Mouse (Mus musculus): ENCODE results near the gene Cdk20. TPM values are rescaled to one million over a fixed set of nuclear protein-coding genes. Genes with fewer than 3 reads are reported as not detected.
"Not testable (repeated sequence)": the region's sequence is repeated elsewhere in the genome, so short reads cannot be mapped to it uniquely, and the experiment has no call there.

Gene Cdk20
- polyA plus RNA-seq, 1 experiment, result 7.0 TPM

- no peaks in the 10 kb centered on the region for H3K4me1 ChIP-seq (ENCODE audit: control insufficient read depth, insufficient read depth, low read length)
- H3K27ac ChIP-seq (ENCODE audit: insufficient read depth, low read length), result no peak overlapping the region
- H3K4me3 ChIP-seq (ENCODE audit: insufficient read depth, low read length), result no peak overlapping the region
- TF ChIP-seq POLR2A (IDR thresholded peaks at IDR 0.05; ENCODE audit: low read depth, low read length) (no peak), CTCF (IDR thresholded peaks at IDR 0.05; ENCODE audit: borderline replicate concordance, insufficient read depth, low read length) (no peak)
These were observed 8.5 kb downstream of the Cdk20 start for GRCm38 (mm10) chr13:64440592-64440991.

- H3K27ac ChIP-seq (ENCODE audit: insufficient read depth, low read length), result no peak overlapping the region
- no peak overlapping the region for H3K4me3 ChIP-seq (ENCODE audit: insufficient read depth, low read length)
- TF ChIP-seq CTCF (IDR thresholded peaks at IDR 0.05; ENCODE audit: borderline replicate concordance, insufficient read depth, low read length) (no peak), POLR2A (IDR thresholded peaks at IDR 0.05; ENCODE audit: low read depth, low read length) (no peak)
- H3K4me1 ChIP-seq (ENCODE audit: control insufficient read depth, insufficient read depth, low read length), result no peaks in the 10 kb centered on the region
These were observed 11.3 kb downstream of the Cdk20 start for GRCm38 (mm10) chr13:64443263-64443894.

DNA sequence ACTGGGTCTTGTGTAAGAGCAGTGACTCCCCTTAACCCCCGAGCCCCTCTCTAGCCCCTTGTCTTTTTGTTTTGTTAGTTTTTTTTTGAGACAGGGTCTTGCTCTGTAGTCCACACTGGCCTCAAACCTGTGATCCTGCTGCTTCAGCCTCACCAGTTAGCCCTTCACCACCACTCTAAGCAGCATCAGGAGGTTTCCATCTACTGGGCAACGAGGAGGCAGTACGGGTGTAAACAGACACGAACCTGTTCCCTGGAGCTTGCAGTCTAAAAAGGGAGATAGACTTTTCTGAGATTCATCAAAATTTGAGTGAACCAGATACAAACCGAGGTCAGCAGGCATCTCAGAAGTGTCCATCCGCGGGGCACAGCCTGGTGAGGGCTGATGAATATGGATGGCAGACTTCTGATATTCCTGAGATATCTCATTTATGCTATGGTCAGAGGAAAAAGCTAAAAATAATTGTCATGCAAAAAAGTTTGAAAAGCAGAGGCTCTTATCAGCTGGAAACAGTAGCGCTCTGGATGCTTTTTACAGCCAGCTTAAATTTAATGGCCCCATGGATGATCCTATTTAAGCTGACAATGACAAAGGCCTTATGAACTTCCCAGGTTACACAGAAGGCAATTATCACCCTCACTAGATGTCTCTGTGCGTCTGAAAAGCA is 13.3 kb downstream of the Cdk20 start:
- no peaks in the 10 kb centered on the region for H3K4me1 ChIP-seq (ENCODE audit: control insufficient read depth, insufficient read depth, low read length)
- H3K4me3 ChIP-seq (ENCODE audit: insufficient read depth, low read length), result no peak overlapping the region
- H3K27ac ChIP-seq (ENCODE audit: insufficient read depth, low read length), result no peak overlapping the region
- TF ChIP-seq POLR2A (IDR thresholded peaks at IDR 0.05; ENCODE audit: low read depth, low read length) (no peak), CTCF (IDR thresholded peaks at IDR 0.05; ENCODE audit: borderline replicate concordance, insufficient read depth, low read length) (no peak)

DNA sequence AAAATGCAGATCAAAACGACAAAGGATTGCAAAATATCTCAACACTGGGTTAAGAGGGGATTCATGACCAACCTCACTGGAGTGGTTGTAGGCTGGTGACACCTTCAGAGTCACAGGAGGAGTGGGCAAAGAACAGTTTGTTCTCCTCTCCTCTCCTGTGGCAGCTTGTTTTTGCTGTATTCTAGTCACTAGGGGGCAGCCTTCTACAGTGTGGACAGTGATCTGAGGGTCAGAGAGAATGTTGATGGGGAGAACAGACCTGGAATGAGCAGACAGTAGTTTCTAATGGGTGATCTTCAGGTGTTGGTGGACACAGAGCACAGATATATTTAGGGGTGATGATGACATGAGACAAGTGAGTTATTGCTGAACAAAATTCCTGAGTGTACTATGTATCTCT is 15.8 kb downstream of the Cdk20 start:
- Histone ChIP-seq H3K4me3 (ENCODE audit: insufficient read depth, low read length) (no peak overlapping the region), H3K27ac (ENCODE audit: insufficient read depth, low read length) (no peak overlapping the region), H3K4me1 (ENCODE audit: control insufficient read depth, insufficient read depth, low read length) (no peaks in the 10 kb centered on the region)
- TF ChIP-seq POLR2A (IDR thresholded peaks at IDR 0.05; ENCODE audit: low read depth, low read length) (no peak), CTCF (IDR thresholded peaks at IDR 0.05; ENCODE audit: borderline replicate concordance, insufficient read depth, low read length) (no peak)

DNA sequence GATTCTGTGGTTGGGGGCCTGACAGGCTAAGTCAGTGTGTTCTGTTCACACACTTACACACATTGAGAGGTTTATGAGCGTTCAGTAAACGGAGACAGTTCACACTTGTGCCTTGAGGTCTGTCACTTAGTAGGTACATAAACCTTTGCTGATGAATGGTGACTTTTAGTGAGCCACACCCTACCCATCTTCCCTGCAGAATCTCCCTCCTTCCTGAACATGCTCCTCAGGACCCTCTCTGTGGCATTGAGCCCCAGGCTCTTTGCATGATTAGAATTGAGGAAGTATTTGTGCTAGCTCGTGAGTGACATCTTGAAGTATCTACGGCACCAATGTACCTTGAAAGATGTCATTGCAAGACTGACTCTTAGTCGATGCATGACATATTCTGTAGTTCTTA is 16.6 kb downstream of the Cdk20 start:
- H3K4me1 ChIP-seq (ENCODE audit: control insufficient read depth, insufficient read depth, low read length), result no peaks in the 10 kb centered on the region
- H3K4me3 ChIP-seq (ENCODE audit: insufficient read depth, low read length), result no peak overlapping the region
- TF ChIP-seq POLR2A (IDR thresholded peaks at IDR 0.05; ENCODE audit: low read depth, low read length) (no peak), CTCF (IDR thresholded peaks at IDR 0.05; ENCODE audit: borderline replicate concordance, insufficient read depth, low read length) (no peak)

GRCm38 (mm10) chr13:64450001-64450794 is 18.1 kb downstream of the Cdk20 start:
- Histone ChIP-seq H3K27ac (ENCODE audit: insufficient read depth, low read length) (no peak overlapping the region), H3K4me1 (ENCODE audit: control insufficient read depth, insufficient read depth, low read length) (no peaks in the 10 kb centered on the region), H3K4me3 (ENCODE audit: insufficient read depth, low read length) (no peak overlapping the region)
- TF ChIP-seq POLR2A (IDR thresholded peaks at IDR 0.05; ENCODE audit: low read depth, low read length) (no peak), CTCF (IDR thresholded peaks at IDR 0.05; ENCODE audit: borderline replicate concordance, insufficient read depth, low read length) (no peak)

More for the DNA sequence above, 16.6 kb downstream of the Cdk20 start:
- H3K27ac ChIP-seq (ENCODE audit: insufficient read depth, low read length), result no peak overlapping the region

DNA sequence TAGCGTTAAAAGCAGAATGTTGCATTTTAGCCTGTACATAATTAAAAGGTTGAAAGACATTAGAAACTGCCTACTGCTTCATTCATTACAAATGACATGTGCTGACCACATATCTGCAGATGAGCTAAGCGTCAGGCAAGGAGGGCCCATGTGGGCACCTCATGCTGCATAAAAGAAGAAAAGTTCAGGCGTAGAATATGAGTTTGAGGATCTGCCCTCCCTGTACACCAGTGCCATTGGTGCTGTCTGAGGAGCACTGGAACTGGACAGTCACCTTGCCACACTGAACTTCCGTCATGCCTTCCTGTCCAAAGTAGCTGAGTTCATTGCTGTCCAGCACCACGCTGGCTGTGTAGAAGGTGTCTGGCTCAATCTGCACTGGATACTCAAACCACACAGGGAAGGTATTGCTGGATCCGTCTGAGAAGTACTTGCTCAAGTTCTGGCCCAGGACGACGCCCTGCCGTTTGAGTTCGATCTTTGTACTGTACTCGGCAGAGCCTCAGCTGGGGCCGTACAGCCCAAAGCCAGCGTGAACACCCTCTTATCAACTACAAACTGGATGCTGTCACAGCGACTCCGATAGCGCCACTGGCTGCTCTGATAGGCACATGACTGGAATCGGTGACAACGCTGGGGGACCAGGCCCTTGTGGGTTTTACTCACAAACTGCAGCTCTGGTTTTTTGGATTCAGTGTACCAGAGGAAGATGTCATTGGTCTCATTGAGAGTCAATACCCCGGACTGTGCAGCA is 25.3 kb downstream of the Cdk20 start:
- not testable (repeated sequence) for H3K27ac ChIP-seq (ENCODE audit: insufficient read depth, low read length); H3K4me3 ChIP-seq (ENCODE audit: insufficient read depth, low read length); H3K4me1 ChIP-seq (ENCODE audit: control insufficient read depth, insufficient read depth, low read length)

GRCm38 (mm10) chr13:64458181-64458580 is 26.1 kb downstream of the Cdk20 start:
- Histone ChIP-seq H3K27ac (ENCODE audit: insufficient read depth, low read length) (no peak overlapping the region), H3K4me3 (ENCODE audit: insufficient read depth, low read length) (no peak overlapping the region), H3K4me1 (ENCODE audit: control insufficient read depth, insufficient read depth, low read length) (no peaks in the 10 kb centered on the region)
- no peak for TF ChIP-seq CTCF (IDR thresholded peaks at IDR 0.05; ENCODE audit: borderline replicate concordance, insufficient read depth, low read length)
- no peak for TF ChIP-seq POLR2A (IDR thresholded peaks at IDR 0.05; ENCODE audit: low read depth, low read length)

GRCm38 (mm10) chr13:64462581-64462980 is 30.5 kb downstream of the Cdk20 start:
- Histone ChIP-seq H3K4me1 (ENCODE audit: control insufficient read depth, insufficient read depth, low read length) (no peaks in the 10 kb centered on the region), H3K27ac (ENCODE audit: insufficient read depth, low read length) (no peak overlapping the region), H3K4me3 (ENCODE audit: insufficient read depth, low read length) (no peak overlapping the region)
- TF ChIP-seq CTCF (IDR thresholded peaks at IDR 0.05; ENCODE audit: borderline replicate concordance, insufficient read depth, low read length), result no peak
- no peak for TF ChIP-seq POLR2A (IDR thresholded peaks at IDR 0.05; ENCODE audit: low read depth, low read length)
